Mouse (Mus musculus) E14TG2a.4 (cell line): Measurements from ENCODE around the gene Col4a4.

ENCODE experiments used
- CTCF ChIP-seq: conservative IDR thresholded peaks from 2 replicates; pipeline ENCODE4 v1.5.1; 2014; ENCODE audit warnings: low read length
- POU5F1 ChIP-seq: IDR thresholded peaks from 2 replicates; pipeline ENCODE4 v1.6.1; 2014; ENCODE audit warnings: low read length, borderline replicate concordance

DNA sequence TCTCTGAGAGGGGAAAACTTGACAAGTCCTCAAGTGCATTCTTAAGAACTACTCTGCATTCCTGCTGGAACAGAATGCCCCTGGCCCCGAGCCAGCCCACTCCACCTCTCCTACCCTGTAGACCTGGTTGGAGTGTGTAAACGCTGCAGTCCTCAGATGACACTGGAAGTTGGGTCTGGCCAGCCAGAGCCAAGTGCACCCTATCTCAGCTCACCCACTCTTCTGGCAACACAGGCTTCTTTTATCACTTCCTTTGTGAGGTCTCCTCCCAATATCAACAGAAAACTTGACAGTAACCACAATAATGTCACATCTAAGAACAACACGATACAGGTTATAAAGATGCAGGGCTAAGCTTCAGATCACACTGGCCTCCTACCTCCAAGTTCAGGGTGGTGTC, 8.7 kb downstream of the Col4a4 start:
- TF ChIP-seq CTCF (no peak), POU5F1 (no peak)
